Mouse (Mus musculus): Measurements from ENCODE around the gene 1700093K21Rik. TPM values are rescaled to one million over a fixed set of nuclear protein-coding genes. Genes with fewer than 3 reads are reported as not detected.

The 1700093K21Rik gene
- polyA plus RNA-seq, 1 experiment from 2014 or later = not detected

Small RNA genes within 50 kb of the gene (microRNA-seq; reads per million reads assigned to microRNA genes)
- not detected for gene Gm47279 (ENCODE audit: borderline number of aligned reads)

Other genes starting within 250 kb of the 1700093K21Rik start
- 40.6 and 43.0 TPM in 2 replicates for gene Usp34, start 214.3 kb downstream of the 1700093K21Rik start, polyA plus RNA-seq (2014; fragmentation: Nextera tagmentation; extraction: Ambion mirVana)
- 81.2 and 97.9 TPM in 2 replicates for gene Ahsa2, start 23.1 kb downstream of the 1700093K21Rik start, polyA plus RNA-seq (2014; fragmentation: Nextera tagmentation; extraction: Ambion mirVana)
- 26.5 and 28.7 TPM in 2 replicates for gene 0610010F05Rik, start 112.5 kb upstream of the 1700093K21Rik start, polyA plus RNA-seq (2014; fragmentation: Nextera tagmentation; extraction: Ambion mirVana)
- 19.0 and 20.7 TPM in 2 replicates for gene Pus10, start 144.5 kb upstream of the 1700093K21Rik start, polyA plus RNA-seq (2014; fragmentation: Nextera tagmentation; extraction: Ambion mirVana)
- 34.5 and 35.8 TPM in 2 replicates for gene Pex13, start 144.8 kb upstream of the 1700093K21Rik start, polyA plus RNA-seq (2014; fragmentation: Nextera tagmentation; extraction: Ambion mirVana)
- gene Rel, start 249.8 kb upstream of the 1700093K21Rik start, polyA plus RNA-seq (2014; fragmentation: Nextera tagmentation; extraction: Ambion mirVana) = 1.7 and 2.2 TPM in 2 replicates